Mouse (Mus musculus) thymus, postnatal 10 days (tissue): Measurements from ENCODE around the gene Ctr9.
A peak's percentile ranks its signal among the peaks of the same experiment; 100 is the strongest.

Source experiments
- DNase-seq, 2 experiments: peaks; one replicate each; pipeline ENCODE4 v3.0.0; 2021; ENCODE audit warnings: low spot score in 2 of 2

Gene Ctr9

DNA sequence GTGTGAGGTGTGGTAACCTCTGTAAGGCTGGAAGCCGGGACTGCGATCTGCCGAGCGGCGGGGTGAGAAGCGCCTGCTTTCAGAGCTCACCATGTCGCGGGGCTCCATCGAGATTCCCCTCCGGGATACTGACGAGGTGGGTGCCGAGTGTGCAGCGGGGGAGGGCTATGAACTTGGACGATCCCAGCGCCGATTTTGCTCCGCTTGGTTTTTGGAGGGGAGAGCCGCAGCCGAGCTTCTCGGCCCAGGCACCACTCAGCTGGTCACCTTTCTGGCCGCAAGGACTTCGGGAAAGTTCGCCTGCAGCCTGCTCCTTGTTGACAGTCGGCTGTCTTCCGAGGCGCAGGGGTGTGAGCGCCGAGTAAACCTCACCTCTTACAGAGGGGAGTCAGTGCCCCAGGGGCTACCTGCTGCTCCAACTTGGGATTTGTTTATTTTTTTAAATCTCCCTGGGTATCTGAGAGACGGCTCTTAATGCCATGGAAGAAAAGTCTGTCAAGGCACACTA, 349 bp downstream of the Ctr9 start:
- peak in 1 of 2 experiments; percentile 32 for DNase-seq

DNA sequence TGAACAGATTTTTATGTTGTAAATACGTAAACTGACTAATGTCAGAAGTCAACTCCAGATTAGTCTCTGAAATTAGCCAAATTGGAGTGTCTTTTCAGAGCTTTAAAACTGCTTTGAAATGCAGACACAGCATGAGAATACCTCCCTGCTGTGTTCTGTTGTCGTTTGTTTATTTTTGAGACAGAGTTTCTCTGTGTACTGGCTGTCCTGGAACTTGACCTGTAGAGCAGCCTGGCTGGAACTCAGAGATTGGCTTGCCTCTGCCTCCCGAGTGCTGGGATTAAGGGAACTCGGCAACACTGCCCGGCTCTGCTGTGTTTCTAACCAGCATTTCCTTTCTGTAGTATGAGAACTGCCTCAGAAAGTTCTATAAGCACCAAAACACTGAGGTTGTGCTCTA, 20.2 kb downstream of the Ctr9 start:
- no peak for DNase-seq

DNA sequence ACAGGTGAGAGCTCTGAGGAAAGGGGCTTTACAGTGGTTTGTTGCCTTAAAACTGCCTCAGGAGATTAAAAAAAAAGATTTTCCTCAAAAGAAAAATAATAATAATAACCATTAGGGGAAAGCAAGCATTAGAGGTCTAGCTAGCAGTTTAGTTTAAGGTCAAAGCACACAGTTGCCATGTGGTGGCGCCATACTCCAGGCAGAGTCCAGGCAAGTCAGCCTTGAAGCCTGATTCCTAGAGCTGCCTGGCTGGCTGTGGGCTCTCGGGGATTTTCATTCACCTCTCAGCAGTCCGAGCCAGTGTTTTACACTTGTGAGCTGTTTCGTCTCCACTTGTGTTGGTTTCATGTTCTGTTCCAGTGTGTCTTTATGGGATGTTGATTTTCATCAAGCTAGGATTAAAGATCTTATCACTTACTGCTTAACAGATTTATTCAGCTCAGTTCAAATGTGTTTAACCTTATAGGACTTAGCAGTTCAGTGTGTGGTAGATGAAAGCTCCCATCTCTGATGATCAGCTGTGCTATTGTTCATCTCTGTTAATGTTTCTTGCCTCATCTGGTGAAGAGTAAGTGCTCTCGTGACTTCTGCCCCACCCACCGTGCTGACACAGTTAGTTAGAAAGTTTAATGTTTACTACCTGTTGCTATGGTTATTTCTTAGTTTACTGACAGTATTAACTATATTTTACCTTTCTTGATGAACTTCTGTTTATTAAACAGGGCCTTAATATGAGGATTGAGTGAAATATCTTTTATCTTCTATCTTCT, 21.1 kb downstream of the Ctr9 start:
- DNase-seq, result peak; percentile 14 to 51

DNA sequence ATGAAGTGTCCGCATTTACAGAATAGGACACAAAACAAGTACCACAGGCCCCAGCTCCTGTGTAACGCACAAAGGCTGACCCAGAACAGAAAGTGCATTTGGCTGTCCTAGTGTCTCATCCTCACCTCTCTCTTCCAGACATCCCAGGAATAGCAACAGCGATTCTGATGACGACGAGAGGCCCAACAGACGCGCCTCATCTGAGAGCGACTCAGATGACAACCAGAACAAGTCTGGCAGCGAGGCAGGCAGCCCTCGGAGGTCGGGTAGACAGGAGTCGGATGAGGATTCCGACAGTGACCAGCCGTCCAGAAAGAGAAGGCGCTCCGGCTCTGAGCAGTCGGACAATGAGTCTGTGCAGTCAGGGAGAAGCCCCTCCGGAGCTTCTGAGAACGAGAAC, 26.5 kb downstream of the Ctr9 start:
- no peak for DNase-seq

DNA sequence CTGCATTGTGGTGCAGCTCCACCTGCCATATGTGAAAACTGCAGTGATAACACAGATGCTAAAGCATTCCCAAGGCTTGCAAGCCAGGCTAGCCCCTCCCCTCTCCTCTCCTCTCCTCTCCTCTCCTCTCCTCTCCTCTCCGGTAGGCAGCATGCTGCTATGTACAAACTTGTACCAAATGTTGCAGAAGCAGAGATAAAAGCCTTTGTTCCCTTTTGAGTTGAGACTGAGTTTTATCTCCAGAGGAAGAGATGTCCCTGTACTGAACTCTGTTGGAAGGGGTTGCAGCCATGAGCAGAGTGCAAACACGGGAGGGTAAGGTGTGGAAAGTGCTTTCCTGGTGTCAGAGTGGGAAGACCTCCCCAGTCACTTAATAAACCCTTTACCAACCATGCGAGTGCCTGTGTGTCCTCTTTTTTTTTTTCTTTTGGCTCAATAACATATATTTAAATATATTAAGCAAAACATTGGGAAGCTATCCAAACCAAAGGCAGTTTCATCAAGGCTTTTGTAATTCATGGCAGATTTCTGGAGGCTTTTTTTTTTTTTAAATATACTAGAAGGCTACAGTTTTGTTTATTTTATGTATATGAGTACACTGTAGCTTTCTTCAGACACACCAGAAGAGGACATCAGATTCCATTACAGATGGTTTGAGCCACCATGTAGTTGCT, 27.4 kb downstream of the Ctr9 start:
- DNase-seq, result no peak

DNA sequence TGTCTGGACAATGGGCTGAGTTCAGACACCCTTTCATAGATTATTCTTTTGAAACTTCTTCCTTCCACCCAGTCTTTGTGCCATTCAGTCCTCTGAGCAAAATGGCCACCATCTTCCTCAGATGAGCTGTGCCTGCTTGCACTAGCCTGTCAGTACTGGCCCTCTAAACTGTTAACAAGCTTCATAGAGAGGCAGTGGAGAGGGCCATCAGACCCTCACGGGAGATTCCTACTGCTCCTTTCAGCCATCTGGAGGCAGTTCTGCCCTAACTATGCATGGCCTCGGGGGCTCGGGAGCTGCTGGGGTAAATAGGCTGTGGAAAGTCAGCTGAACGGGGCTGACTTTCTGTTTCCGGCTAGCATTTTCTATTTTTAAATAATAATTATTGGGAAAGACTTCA, 30.8 kb downstream of the Ctr9 start:
- DNase-seq, result no peak

DNA sequence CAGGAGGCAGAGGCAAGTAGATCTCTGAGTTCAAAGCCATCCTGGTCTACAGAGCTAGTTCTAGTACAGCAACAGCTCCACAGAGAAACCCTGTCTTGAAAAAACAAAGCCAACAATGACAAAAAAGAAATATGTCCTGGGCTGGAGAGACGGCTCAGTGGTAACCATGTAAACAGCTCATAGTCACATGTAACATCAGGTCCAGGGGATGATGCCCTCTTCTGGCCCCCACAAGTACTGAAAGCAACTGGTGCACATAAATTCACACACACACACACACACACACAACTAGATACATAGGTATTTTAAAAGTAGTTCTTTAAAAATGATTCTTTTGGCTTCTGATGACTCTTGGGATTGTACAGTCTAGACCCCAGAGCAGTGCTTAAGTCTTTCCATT, 34.2 kb downstream of the Ctr9 start:
- no peak for DNase-seq

DNA sequence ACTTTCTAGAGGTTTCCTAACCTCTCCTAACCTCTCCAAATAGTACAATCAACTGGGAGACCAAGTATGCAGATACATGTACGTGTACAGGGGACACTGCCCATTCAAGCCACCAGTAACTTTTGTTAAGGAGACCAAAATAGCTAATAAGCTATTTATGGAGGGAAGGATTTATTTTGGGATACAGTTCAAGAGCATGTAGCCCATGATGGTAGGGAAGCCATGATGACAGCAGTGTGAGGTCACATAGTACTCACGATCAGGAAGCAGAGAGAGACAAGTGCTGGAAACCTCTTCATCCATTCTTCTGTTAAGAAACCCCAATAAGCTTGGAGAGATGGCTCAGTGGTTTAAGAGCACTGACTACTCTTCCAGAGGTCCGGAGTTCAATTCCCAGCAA, 39.4 kb downstream of the Ctr9 start:
- DNase-seq, result no peak

DNA sequence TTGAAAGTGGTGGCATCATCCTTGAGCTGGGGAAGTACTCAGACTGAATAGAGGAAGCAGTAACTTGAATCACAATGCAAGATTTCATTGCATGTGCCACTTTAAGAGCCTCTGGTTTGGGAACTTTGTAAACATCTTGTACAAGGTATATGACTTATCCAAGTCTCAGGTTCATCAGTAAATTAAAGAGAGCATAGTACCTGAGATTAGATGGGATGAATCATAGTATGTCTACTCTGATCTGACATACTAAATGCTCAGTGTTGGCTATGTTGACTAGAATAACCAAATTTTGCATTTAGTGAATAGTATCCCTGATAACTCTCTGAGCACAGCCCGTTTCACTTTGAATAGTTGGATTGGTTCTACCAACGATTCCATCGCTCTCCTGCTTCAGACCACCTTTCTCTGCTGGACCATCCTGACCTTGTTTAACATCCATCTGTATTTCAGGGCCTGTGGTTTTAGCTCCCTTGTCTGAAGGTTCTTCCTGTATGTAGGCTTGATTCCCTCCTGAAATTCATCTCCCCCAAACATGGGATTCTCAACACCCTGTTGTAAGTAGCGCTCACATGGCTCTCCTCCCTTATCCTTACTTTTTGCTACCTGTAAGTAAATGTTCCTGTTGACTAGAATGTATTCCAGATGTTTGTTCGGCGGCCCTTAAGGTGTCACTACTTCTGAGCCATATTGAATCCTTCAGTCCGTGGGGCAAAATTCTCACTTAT, 40.9 kb downstream of the Ctr9 start:
- DNase-seq, result no peak

DNA sequence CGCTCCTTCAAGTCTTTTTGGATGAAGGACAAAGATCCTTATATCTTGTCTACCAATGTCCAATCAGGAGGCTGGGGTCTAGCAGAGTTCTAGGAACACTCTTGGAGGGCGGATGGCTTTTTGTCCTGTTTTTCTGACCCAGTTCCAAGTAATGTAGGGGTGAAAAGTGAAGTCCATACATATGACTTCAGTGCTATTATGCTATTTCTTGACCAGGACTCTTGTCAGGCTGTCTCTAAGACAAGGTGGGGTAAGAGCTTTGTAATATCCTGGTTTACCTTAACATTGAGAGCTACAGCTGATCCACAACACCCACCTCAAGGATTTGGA, 41.4 kb downstream of the Ctr9 start:
- no peak for DNase-seq

DNA sequence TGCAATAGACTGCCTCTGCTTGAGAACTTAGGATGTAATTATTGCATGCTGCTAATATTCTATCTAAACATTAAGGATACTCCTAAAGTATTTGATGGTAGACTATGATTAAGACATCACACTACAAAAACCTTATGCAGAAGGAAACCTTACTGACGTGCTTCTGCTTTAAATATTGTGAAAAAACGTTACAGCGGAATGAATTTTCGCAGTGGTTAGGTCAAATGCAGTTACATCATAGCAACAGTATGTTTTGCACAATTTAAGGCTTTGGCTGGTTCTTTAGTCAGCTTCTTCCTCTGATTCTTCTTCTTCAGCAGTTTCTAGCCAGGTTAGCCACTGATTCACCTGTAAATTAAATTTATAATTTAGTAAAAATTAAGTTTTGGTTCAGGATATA, 43.7 kb downstream of the Ctr9 start:
- DNase-seq, result no peak

DNA sequence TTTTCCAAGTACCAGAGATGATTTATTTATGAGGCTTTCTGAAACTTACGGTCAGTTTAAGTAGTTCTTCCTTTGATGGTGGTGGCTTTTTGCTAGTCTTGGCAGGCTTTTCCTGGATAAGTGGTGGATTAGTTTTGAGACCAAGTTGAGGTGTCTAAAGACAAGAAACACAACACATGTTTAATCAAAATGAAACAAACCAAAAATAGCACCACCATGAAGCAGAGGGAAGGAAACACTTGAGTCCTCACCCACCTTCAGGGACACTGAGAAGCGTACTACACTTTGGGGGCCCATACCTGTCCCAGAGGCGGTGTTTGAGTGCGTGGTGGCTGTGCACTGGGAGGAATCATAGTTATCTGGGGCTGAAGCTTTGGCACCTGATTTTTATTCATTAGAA, 46.5 kb downstream of the Ctr9 start:
- DNase-seq, result no peak

DNA sequence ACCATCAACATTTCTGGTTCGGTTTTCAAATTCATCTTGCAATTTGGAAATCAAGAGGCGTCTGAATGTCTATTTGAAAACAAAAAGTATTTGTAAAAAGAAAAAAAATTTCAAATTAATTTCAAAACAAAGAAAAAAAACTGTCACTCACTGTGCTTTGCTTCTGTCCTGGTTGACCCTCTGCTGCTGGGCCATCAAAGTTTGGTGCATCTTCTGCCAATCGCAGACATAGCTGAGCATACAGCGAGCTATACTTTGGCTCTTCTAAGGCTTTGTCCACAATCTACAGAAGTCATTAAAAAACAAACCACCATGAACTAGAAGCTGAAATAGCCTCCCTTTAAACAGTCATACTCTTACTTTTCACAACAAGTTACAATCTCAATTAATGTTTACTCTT, 49.5 kb downstream of the Ctr9 start:
- DNase-seq, result no peak

DNA sequence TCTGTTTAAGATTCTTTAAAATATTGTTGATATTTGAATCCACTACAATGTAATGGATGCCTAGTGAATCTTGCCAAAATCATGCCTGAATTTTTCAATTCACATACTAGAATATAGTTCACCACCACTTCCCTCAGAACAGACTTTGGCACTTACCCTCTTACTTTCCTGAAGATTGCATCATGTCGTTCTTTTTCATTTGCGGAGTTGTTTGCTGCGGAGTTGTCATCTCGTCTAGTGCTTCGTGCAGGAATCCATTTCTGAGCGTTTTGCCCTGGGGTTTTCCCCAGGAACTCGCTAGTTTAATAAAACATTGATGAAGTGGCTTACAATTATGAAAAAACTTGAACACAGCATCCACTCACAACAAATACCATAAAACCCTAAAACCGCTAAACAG, 51.3 kb downstream of the Ctr9 start:
- DNase-seq, result no peak

DNA sequence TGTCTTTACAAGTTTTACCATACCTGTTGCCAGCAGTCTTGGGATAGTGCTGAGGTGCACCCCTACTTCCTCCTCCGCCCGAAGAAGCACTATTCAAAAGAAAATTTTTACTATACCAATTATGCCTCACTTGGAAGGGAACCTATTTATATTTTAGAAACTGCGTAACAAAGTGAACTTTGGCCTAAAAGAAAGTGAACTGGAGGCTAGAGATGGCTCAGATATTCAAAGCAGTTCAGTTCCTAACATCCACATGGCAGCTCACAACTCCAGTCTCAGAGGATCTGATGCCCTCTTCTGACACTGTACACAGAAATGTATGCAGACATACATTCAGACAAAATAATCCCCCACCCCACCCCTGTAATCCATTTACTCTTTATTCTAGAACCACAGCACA, 52.1 kb downstream of the Ctr9 start:
- no peak for DNase-seq

DNA sequence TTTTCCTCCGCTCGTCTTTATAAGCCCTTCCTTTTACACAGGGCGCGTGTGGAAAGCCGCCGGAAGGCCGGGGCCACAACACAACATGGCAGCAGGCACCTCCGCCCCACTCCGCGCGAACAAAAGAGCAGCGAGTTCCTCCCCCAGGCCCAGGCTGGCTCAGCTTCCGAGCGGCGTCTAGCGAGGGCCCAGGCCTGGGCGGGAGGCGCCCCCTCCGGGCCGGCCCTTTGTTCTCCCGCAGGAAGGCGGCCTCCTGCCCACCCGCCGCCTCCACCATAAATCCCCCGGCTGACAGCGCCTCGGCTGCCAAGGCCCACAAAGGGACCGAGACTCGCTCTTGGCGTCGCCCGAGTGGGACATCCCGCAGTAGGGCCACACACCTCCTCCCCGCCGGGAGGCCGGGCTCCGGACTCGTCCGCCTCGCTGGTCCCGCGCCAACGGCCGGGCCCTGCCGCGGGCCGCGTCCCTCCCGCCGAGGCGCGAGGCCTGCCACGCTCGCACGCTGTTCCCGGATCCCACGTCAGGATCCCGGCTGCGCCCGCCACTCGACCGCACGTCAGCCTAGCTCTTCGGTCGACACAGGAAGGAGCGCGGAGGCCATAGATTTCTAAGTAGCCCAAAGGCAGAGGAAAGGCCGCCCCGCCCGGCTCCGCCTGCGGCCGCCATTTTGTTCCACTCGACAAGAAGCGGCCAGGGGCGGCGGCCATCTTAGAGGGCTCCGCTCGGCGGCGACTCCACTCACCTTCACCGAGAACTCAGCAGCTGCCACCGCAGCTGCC, 53.5 kb downstream of the Ctr9 start:
- peak; percentile 84 to 86 for DNase-seq

DNA sequence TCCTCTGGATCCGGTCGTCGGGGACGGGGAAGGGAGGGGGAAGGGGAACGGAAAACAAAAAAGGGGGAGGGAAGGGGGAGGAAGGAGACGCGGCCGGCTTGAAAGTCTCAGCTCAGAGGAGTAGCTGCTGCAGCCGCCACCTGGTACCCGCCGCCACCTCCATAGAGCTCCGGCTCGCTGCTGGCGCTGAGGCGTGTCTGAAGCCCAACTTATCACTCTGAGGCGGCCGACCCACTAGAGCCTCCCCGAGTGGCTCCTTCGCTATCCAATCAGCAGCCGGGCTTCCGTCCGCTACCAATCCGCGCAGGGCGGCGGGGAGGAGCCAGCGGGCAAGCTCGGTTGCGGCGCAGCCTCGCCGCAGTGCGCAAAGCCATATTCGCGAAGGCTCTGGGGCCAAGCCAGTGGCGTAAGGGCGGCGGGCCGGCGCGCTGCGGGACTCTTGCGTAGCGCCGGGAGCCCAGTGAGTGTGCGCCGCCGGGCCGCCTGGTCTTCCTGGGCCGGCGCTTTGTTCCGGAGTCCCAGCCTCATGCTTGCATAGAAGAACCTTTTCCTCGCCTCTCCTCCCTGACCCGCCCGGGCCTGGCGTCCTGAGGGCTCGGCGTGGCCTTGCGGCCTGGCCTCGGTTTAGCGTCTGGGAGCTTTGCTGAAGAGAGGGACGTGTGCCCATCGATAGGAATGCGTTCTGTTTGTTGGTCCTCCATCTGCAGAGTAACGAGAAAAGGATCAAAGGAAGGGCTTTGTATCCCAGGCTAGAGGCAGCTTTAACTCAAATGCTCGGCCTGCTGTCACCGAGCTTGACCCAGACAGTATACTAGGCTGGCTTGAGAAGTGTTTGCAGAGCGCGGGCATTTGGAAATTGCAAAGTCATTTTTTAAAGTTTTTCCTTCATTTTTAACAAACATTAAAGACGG, 54.3 kb downstream of the Ctr9 start, which contains the start of gene Eif4g2:
Gene Eif4g2, minus strand, starts transcription at position 209 of the 911 bp plus-strand sequence.
- peak; percentile 97 to 99 for DNase-seq

DNA sequence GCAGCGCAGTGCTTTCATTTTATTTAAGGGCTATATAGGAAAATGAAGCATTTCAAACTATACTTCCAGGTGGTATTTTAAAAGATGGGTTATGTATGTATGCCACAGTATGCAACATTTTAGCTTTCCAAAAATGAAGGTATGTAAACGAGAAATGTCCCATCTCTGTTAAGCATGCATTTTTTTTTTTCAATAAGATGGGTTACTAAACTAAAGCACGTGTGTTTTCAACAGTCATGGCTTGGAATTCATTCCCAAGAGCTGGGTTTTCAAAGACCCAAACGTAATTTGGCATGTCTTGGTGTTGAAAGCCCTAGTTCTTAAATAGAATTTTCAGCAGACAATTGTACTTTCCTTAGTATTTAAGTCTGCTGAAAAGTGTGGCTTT, 55.0 kb downstream of the Ctr9 start:
- DNase-seq, result no peak

DNA sequence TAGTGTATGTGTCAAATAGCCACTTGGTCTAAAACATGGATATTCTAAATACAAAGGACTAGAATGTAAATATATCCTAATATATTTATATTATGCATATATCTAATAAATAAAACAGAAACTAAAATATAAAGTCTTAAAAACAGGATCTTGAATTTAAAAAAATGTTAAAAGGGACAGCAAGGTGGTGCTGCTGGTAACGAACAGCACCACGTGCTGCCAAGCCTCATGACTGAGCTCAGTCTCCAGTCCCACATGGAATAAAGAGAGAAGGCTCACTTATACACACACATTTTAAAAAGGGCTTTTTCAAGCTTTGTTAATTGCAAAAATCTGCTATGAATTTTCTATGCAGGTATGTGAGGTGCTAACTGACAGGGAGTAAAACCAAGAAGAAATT, 55.7 kb downstream of the Ctr9 start:
- DNase-seq, result no peak

DNA sequence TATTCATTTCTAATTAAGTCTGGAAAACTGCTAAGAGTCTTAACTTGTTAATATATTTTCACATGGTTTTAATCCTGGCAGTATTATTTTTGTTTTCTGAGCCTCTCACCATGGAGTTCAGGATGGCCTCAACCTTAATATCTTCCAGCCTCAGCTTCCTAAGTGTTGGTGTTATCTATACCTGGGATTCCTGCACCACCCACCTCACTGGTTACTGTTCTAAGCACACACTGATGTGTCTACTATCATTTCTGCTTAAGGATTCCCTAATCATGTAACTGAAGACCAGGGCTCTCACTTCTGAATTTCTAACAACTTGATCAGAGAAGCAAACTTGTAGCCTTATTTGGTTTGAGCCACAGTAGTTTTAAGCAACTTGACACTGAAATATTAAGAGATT, 56.4 kb downstream of the Ctr9 start:
- DNase-seq, result no peak

DNA sequence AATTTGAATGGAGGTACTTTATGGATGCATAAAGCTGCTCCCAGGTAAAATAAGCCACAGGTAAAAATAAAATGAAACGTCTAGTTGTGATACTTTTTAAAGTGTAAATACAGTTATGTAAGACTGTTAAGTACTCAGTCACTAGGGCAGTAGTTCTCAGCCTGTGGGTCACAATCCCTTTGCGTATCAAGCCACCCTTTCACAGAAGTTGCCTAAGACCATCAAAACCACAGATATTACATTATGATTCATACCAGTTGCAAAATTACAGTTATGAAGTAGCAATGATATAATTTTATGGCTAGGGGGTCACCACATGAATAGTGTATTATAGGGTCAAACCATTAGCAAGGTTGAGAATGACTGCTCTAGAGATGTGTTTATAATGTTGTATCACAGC, 66.4 kb downstream of the Ctr9 start:
- no peak for DNase-seq
